Mouse (Mus musculus): ENCODE results near the gene Llph. TPM values are rescaled to one million over a fixed set of nuclear protein-coding genes. Genes with fewer than 3 reads are reported as not detected.

The Llph gene
- 29.3 and 36.5 TPM in 2 replicates for polyA plus RNA-seq (2015; fragmentation: Nextera tagmentation; extraction: Ambion mirVana)

GRCm38 (mm10) chr10:120226871-120227661 is at the start of gene Llph:
TSS of gene Llph (plus strand) at chr10:120227070.
- Histone ChIP-seq H3K9ac (ENCODE audit: low read depth, low read length) (peak within 1 kb of the TSS; percentile 66), H3K27me3 (replicated peaks; ENCODE audit: control insufficient read depth, insufficient read depth, low read length) (no peaks in the 10 kb centered on the region), H3K9me3 (ENCODE audit: control insufficient read depth, low read length) (no peaks in the 10 kb centered on the region), H3K27ac (ENCODE audit: low read depth, low read length) (peak within 1 kb of the TSS; percentile 10; the same call in 1 of the 2 replicates), H3K4me3 (ENCODE audit: low read length) (peak within 1 kb of the TSS; percentile 64), H3K4me1 (ENCODE audit: control insufficient read depth, insufficient read depth, low read depth, low read length) (peaks cover 15% of the 10 kb centered on the region), H3K4me2 (ENCODE audit: low read length) (peak within 1 kb of the TSS; percentile 93), H3K36me3 (ENCODE audit: control insufficient read depth, insufficient read depth, low read length) (peaks cover 15% of the 10 kb centered on the region)
- WGBS, result under 1% methylated on average over 57 of the region's 57 CpGs
- ATAC-seq, result peak; percentile 95

- no peaks in the 10 kb centered on the region for H3K4me1 ChIP-seq (ENCODE audit: control insufficient read depth, insufficient read depth, low read depth, low read length)
Observed at GRCm38 (mm10) chr10:120182887-120183286, 44.0 kb upstream of the Llph start.

GRCm38 (mm10) chr10:120183342-120183741 is 43.5 kb upstream of the Llph start:
- no peak overlapping the region for H3K27ac ChIP-seq (ENCODE audit: low read depth, low read length)
- no peaks in the 10 kb centered on the region for H3K36me3 ChIP-seq (ENCODE audit: control insufficient read depth, insufficient read depth, low read length)
- no peaks in the 10 kb centered on the region for H3K4me1 ChIP-seq (ENCODE audit: control insufficient read depth, insufficient read depth, low read depth, low read length)
- no peak overlapping the region for H3K4me3 ChIP-seq (ENCODE audit: low read length)
- ATAC-seq, result no peak
- H3K9ac ChIP-seq (ENCODE audit: low read depth, low read length), result no peak overlapping the region
- 87% methylated on average over 2 of the region's 2 CpGs for WGBS
- H3K4me2 ChIP-seq (ENCODE audit: low read length), result no peak overlapping the region
- H3K9me3 ChIP-seq (ENCODE audit: control insufficient read depth, low read length), result no peaks in the 10 kb centered on the region
- no peaks in the 10 kb centered on the region for H3K27me3 ChIP-seq (replicated peaks; ENCODE audit: control insufficient read depth, insufficient read depth, low read length)

More at GRCm38 (mm10) chr10:120182887-120183286, 44.0 kb upstream of the Llph start:
- no peaks in the 10 kb centered on the region for H3K36me3 ChIP-seq (ENCODE audit: control insufficient read depth, insufficient read depth, low read length)
- H3K4me3 ChIP-seq (ENCODE audit: low read length), result no peak overlapping the region
- WGBS, result 93% methylated on average over 1 of the region's 1 CpGs
- no peak for ATAC-seq
- H3K9ac ChIP-seq (ENCODE audit: low read depth, low read length), result no peak overlapping the region
- no peaks in the 10 kb centered on the region for H3K27me3 ChIP-seq (replicated peaks; ENCODE audit: control insufficient read depth, insufficient read depth, low read length)
- no peak overlapping the region for H3K4me2 ChIP-seq (ENCODE audit: low read length)
- H3K27ac ChIP-seq (ENCODE audit: low read depth, low read length), result no peak overlapping the region
- H3K9me3 ChIP-seq (ENCODE audit: control insufficient read depth, low read length), result no peaks in the 10 kb centered on the region

GRCm38 (mm10) chr10:120188513-120188912 is 38.4 kb upstream of the Llph start:
- no peak for ATAC-seq
- no peak overlapping the region for H3K9ac ChIP-seq (ENCODE audit: low read depth, low read length)
- no peaks in the 10 kb centered on the region for H3K36me3 ChIP-seq (ENCODE audit: control insufficient read depth, insufficient read depth, low read length)
- H3K27me3 ChIP-seq (replicated peaks; ENCODE audit: control insufficient read depth, insufficient read depth, low read length), result no peaks in the 10 kb centered on the region
- no peaks in the 10 kb centered on the region for H3K9me3 ChIP-seq (ENCODE audit: control insufficient read depth, low read length)
- H3K4me1 ChIP-seq (ENCODE audit: control insufficient read depth, insufficient read depth, low read depth, low read length), result no peaks in the 10 kb centered on the region
- H3K27ac ChIP-seq (ENCODE audit: low read depth, low read length), result no peak overlapping the region
- H3K4me3 ChIP-seq (ENCODE audit: low read length), result no peak overlapping the region
- 70% methylated on average over 2 of the region's 2 CpGs for WGBS
- no peak overlapping the region for H3K4me2 ChIP-seq (ENCODE audit: low read length)

- H3K4me1 ChIP-seq (ENCODE audit: control insufficient read depth, insufficient read depth, low read depth, low read length), result no peaks in the 10 kb centered on the region
- H3K4me2 ChIP-seq (ENCODE audit: low read length), result no peak overlapping the region
- no peak overlapping the region for H3K27ac ChIP-seq (ENCODE audit: low read depth, low read length)
- no peak overlapping the region for H3K9ac ChIP-seq (ENCODE audit: low read depth, low read length)
- H3K36me3 ChIP-seq (ENCODE audit: control insufficient read depth, insufficient read depth, low read length), result no peaks in the 10 kb centered on the region
- H3K4me3 ChIP-seq (ENCODE audit: low read length), result no peak overlapping the region
- H3K9me3 ChIP-seq (ENCODE audit: control insufficient read depth, low read length), result no peaks in the 10 kb centered on the region
- no peak for ATAC-seq
- no peaks in the 10 kb centered on the region for H3K27me3 ChIP-seq (replicated peaks; ENCODE audit: control insufficient read depth, insufficient read depth, low read length)
- WGBS, result 73% methylated on average over 11 of the region's 11 CpGs
Observed at GRCm38 (mm10) chr10:120189276-120189675, 37.6 kb upstream of the Llph start.

- no peaks in the 10 kb centered on the region for H3K4me1 ChIP-seq (ENCODE audit: control insufficient read depth, insufficient read depth, low read depth, low read length)
- H3K27ac ChIP-seq (ENCODE audit: low read depth, low read length), result no peak overlapping the region
- no peak for ATAC-seq
- no peak overlapping the region for H3K4me3 ChIP-seq (ENCODE audit: low read length)
- no peaks in the 10 kb centered on the region for H3K36me3 ChIP-seq (ENCODE audit: control insufficient read depth, insufficient read depth, low read length)
- H3K4me2 ChIP-seq (ENCODE audit: low read length), result no peak overlapping the region
- H3K27me3 ChIP-seq (replicated peaks; ENCODE audit: control insufficient read depth, insufficient read depth, low read length), result no peaks in the 10 kb centered on the region
- 28% methylated on average over 6 of the region's 6 CpGs for WGBS
- no peaks in the 10 kb centered on the region for H3K9me3 ChIP-seq (ENCODE audit: control insufficient read depth, low read length)
- H3K9ac ChIP-seq (ENCODE audit: low read depth, low read length), result no peak overlapping the region
Observed at GRCm38 (mm10) chr10:120189782-120190181, 37.1 kb upstream of the Llph start.

GRCm38 (mm10) chr10:120191165-120191564 is 35.7 kb upstream of the Llph start:
- no peaks in the 10 kb centered on the region for H3K36me3 ChIP-seq (ENCODE audit: control insufficient read depth, insufficient read depth, low read length)
- WGBS, result 84% methylated on average over 6 of the region's 6 CpGs
- no peak overlapping the region for H3K4me2 ChIP-seq (ENCODE audit: low read length)
- no peak overlapping the region for H3K9ac ChIP-seq (ENCODE audit: low read depth, low read length)
- no peaks in the 10 kb centered on the region for H3K4me1 ChIP-seq (ENCODE audit: control insufficient read depth, insufficient read depth, low read depth, low read length)
- H3K27me3 ChIP-seq (replicated peaks; ENCODE audit: control insufficient read depth, insufficient read depth, low read length), result no peaks in the 10 kb centered on the region
- H3K9me3 ChIP-seq (ENCODE audit: control insufficient read depth, low read length), result no peaks in the 10 kb centered on the region
- ATAC-seq, result no peak
- H3K27ac ChIP-seq (ENCODE audit: low read depth, low read length), result no peak overlapping the region
- H3K4me3 ChIP-seq (ENCODE audit: low read length), result no peak overlapping the region

GRCm38 (mm10) chr10:120192278-120192677 is 34.6 kb upstream of the Llph start:
- ATAC-seq, result no peak
- no peaks in the 10 kb centered on the region for H3K9me3 ChIP-seq (ENCODE audit: control insufficient read depth, low read length)
- H3K4me2 ChIP-seq (ENCODE audit: low read length), result no peak overlapping the region
- no peaks in the 10 kb centered on the region for H3K27me3 ChIP-seq (replicated peaks; ENCODE audit: control insufficient read depth, insufficient read depth, low read length)
- no peak overlapping the region for H3K9ac ChIP-seq (ENCODE audit: low read depth, low read length)
- no peak overlapping the region for H3K27ac ChIP-seq (ENCODE audit: low read depth, low read length)
- no peaks in the 10 kb centered on the region for H3K36me3 ChIP-seq (ENCODE audit: control insufficient read depth, insufficient read depth, low read length)
- H3K4me1 ChIP-seq (ENCODE audit: control insufficient read depth, insufficient read depth, low read depth, low read length), result no peaks in the 10 kb centered on the region
- H3K4me3 ChIP-seq (ENCODE audit: low read length), result no peak overlapping the region
- 91% methylated on average over 4 of the region's 4 CpGs for WGBS

GRCm38 (mm10) chr10:120193255-120193654 is 33.6 kb upstream of the Llph start:
- ATAC-seq, result no peak
- Histone ChIP-seq H3K9ac (ENCODE audit: low read depth, low read length) (no peak overlapping the region), H3K4me2 (ENCODE audit: low read length) (no peak overlapping the region), H3K4me1 (ENCODE audit: control insufficient read depth, insufficient read depth, low read depth, low read length) (no peaks in the 10 kb centered on the region), H3K27me3 (replicated peaks; ENCODE audit: control insufficient read depth, insufficient read depth, low read length) (no peaks in the 10 kb centered on the region), H3K36me3 (ENCODE audit: control insufficient read depth, insufficient read depth, low read length) (no peaks in the 10 kb centered on the region), H3K9me3 (ENCODE audit: control insufficient read depth, low read length) (no peaks in the 10 kb centered on the region), H3K27ac (ENCODE audit: low read depth, low read length) (no peak overlapping the region), H3K4me3 (ENCODE audit: low read length) (no peak overlapping the region)
- 94% methylated on average over 8 of the region's 8 CpGs for WGBS

Measured in hindbrain, embryonic 16.5 days (tissue).